Mouse (Mus musculus): ENCODE measurements around the gene Plce1.

- TF ChIP-seq CTCF (IDR thresholded peaks at IDR 0.05; ENCODE audit: low read depth) (peak; percentile 6; the same call in 1 of the 2 replicates), EP300 (IDR thresholded peaks at IDR 0.05; ENCODE audit: low read depth) (no peak)
Measured at GRCm38 (mm10) chr19:38750192-38750591, 269.3 kb downstream of the Plce1 start.
